Mouse (Mus musculus): ENCODE results near the gene Hoxd4.

DNA sequence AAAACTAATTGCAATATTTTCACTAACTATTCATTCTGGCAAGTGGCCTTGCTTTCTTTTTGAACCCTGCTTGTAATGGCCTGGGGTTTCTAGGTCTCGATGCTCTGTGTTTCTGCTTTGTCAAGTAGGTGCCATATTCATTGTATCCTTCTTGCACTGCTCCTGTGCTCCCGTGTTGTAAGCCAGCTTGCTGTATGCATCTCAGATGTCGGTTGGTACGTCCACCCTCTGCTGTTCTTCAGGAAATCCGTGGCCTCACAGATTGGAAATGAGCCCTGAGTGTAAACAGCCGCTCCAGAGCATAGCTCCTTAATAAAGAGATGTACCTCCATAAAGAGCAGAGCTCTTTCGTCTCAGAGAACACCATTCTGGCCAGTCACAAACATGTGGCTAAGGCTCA is 4.1 kb upstream of the Hoxd4 start:
- TF ChIP-seq ZNF384 (IDR thresholded peaks at IDR 0.05; ENCODE audit: low read depth, low read length), result no peak
- no peak for TF ChIP-seq HCFC1 (IDR thresholded peaks at IDR 0.05; ENCODE audit: borderline replicate concordance, insufficient read depth, low read length)
